Mouse (Mus musculus) intestine, embryonic 15.5 days (tissue): ENCODE results near the gene Srsf7. TPM values are rescaled to one million over a fixed set of nuclear protein-coding genes. Genes with fewer than 3 reads are reported as not detected.
"Not testable (repeated sequence)": the region's sequence is repeated elsewhere in the genome, so short reads cannot be mapped to it uniquely, and the experiment has no call there.

ENCODE experiments used
- ATAC-seq: fragments of 200-750 bp; cut with Nextera tagmentation; 2 replicates; pipeline ENCODE4 v1.8.0; 2017; ENCODE audit warnings: moderate TSS enrichment, moderate library complexity
- H3K27ac ChIP-seq: fragments of 300-500 bp; sonication (generic); 2 replicates; pipeline ENCODE4 v1.5.1; 2015; ENCODE audit warnings: mild to moderate bottlenecking, inconsistent platforms
- H3K27me3 ChIP-seq: fragments of 300-500 bp; sonication (generic); replicated peaks from 2 replicates; pipeline ENCODE4 v1.6.1; 2015; ENCODE audit warnings: inconsistent platforms
- H3K36me3 ChIP-seq: fragments of 300-500 bp; sonication (generic); 2 replicates; pipeline ENCODE4 v1.6.1; 2015; ENCODE audit warnings: inconsistent platforms
- H3K4me1 ChIP-seq: fragments of 300-500 bp; sonication (generic); replicated peaks from 2 replicates; pipeline ENCODE4 v1.6.1; 2015; ENCODE audit warnings: inconsistent platforms
- H3K4me2 ChIP-seq: fragments of 300-500 bp; sonication (generic); replicated peaks from 2 replicates; pipeline ENCODE4 v1.6.1; 2015; ENCODE audit warnings: mild to moderate bottlenecking, inconsistent platforms
- H3K4me3 ChIP-seq: fragments of 300-500 bp; sonication (generic); replicated peaks from 2 replicates; pipeline ENCODE4 v1.5.1; 2015; ENCODE audit warnings: inconsistent platforms
- H3K9ac ChIP-seq: fragments of 300-500 bp; sonication (generic); 2 replicates; pipeline ENCODE4 v1.6.1; 2015; ENCODE audit warnings: inconsistent platforms
- H3K9me3 ChIP-seq: fragments of 300-500 bp; sonication (generic); 2 replicates; pipeline ENCODE4 v1.6.1; 2016; ENCODE audit warnings: inconsistent platforms
- WGBS: fragments of 180-500 bp; shearing (Covaris S2); methylation state at CpG from one replicate; pipeline ENCODE4 v1.1.7; 2015; 5-methylcytosine and 5-hydroxymethylcytosine counted together
- polyA plus RNA-seq: library from polyadenylated mRNA; unstranded; fragments of >200 nt; fragmentation: Nextera tagmentation; extraction: Ambion mirVana; gene quantifications from 2 replicates; pipeline ENCODE4 v1.2.1, GENCODE M21; 2015

Srsf7 gene
- polyA plus RNA-seq, 1 experiment from 2014 or later = 569 TPM

- H3K4me2 ChIP-seq = no peak overlapping the region
- H3K9ac ChIP-seq = no peak overlapping the region
- peak; percentile 51 for ATAC-seq
- H3K9me3 ChIP-seq = no peaks in the 10 kb centered on the region
- H3K4me1 ChIP-seq = no peaks in the 10 kb centered on the region
- H3K27me3 ChIP-seq = no peaks in the 10 kb centered on the region
- H3K36me3 ChIP-seq = no peaks in the 10 kb centered on the region
- no peak overlapping the region for H3K27ac ChIP-seq
- no peak overlapping the region for H3K4me3 ChIP-seq
These were observed 26.6 kb downstream of the Srsf7 start for GRCm38 (mm10) chr17:80180468-80180867.

GRCm38 (mm10) chr17:80179959-80180358, 27.1 kb downstream of the Srsf7 start:
- Histone ChIP-seq H3K4me1 (no peaks in the 10 kb centered on the region), H3K27ac (no peak overlapping the region), H3K9me3 (no peaks in the 10 kb centered on the region), H3K9ac (no peak overlapping the region), H3K4me2 (no peak overlapping the region), H3K27me3 (no peaks in the 10 kb centered on the region), H3K4me3 (no peak overlapping the region), H3K36me3 (no peaks in the 10 kb centered on the region)
- ATAC-seq = peak; percentile 61
- WGBS = 1% methylated on average over 6 of the region's 6 CpGs

- not testable (repeated sequence) for H3K4me2 ChIP-seq, H3K27ac ChIP-seq, H3K9me3 ChIP-seq, H3K36me3 ChIP-seq, H3K27me3 ChIP-seq, ATAC-seq, H3K9ac ChIP-seq, H3K4me1 ChIP-seq, H3K4me3 ChIP-seq
- 97% methylated on average over 3 of the region's 3 CpGs for WGBS
These were observed 28.3 kb downstream of the Srsf7 start for GRCm38 (mm10) chr17:80178846-80179245.

GRCm38 (mm10) chr17:80175966-80176365, 31.1 kb downstream of the Srsf7 start:
- H3K9me3 ChIP-seq = no peaks in the 10 kb centered on the region
- H3K4me2 ChIP-seq = no peak overlapping the region
- H3K4me1 ChIP-seq = no peaks in the 10 kb centered on the region
- WGBS = 92% methylated on average over 3 of the region's 3 CpGs
- no peaks in the 10 kb centered on the region for H3K27me3 ChIP-seq
- H3K36me3 ChIP-seq = no peaks in the 10 kb centered on the region
- H3K4me3 ChIP-seq = no peak overlapping the region
- H3K9ac ChIP-seq = no peak overlapping the region
- no peak for ATAC-seq
- no peak overlapping the region for H3K27ac ChIP-seq

- Histone ChIP-seq H3K27ac (no peak overlapping the region), H3K9me3 (no peaks in the 10 kb centered on the region), H3K4me3 (no peak overlapping the region), H3K4me1 (no peaks in the 10 kb centered on the region), H3K9ac (no peak overlapping the region), H3K27me3 (no peaks in the 10 kb centered on the region), H3K4me2 (no peak overlapping the region), H3K36me3 (no peaks in the 10 kb centered on the region)
- 86% methylated on average over 4 of the region's 4 CpGs for WGBS
- no peak for ATAC-seq
These were observed 31.7 kb downstream of the Srsf7 start for GRCm38 (mm10) chr17:80175386-80175739.

- Histone ChIP-seq H3K4me3 (no peak overlapping the region), H3K4me1 (no peaks in the 10 kb centered on the region), H3K4me2 (no peak overlapping the region), H3K9me3 (no peaks in the 10 kb centered on the region), H3K36me3 (no peaks in the 10 kb centered on the region), H3K27me3 (no peaks in the 10 kb centered on the region), H3K27ac (no peak overlapping the region), H3K9ac (no peak overlapping the region)
- 73% methylated on average over 19 of the region's 19 CpGs for WGBS
- no peak for ATAC-seq
These were observed 32.3 kb downstream of the Srsf7 start for GRCm38 (mm10) chr17:80174699-80175385.

GRCm38 (mm10) chr17:80174146-80174545, 33.0 kb downstream of the Srsf7 start:
- no peaks in the 10 kb centered on the region for H3K36me3 ChIP-seq
- H3K4me3 ChIP-seq = no peak overlapping the region
- H3K27ac ChIP-seq = no peak overlapping the region
- H3K9ac ChIP-seq = no peak overlapping the region
- no peak for ATAC-seq
- no peak overlapping the region for H3K4me2 ChIP-seq
- H3K27me3 ChIP-seq = no peaks in the 10 kb centered on the region
- H3K4me1 ChIP-seq = no peaks in the 10 kb centered on the region
- WGBS = 79% methylated on average over 3 of the region's 3 CpGs
- H3K9me3 ChIP-seq = no peaks in the 10 kb centered on the region

GRCm38 (mm10) chr17:80173708-80174107, 33.4 kb downstream of the Srsf7 start:
- Histone ChIP-seq H3K4me1 (0 out of 2 replicates have a peak, but pooled peaks cover under 1% of the 10 kb centered on the region), H3K27ac (no peak overlapping the region), H3K36me3 (no peaks in the 10 kb centered on the region), H3K27me3 (no peaks in the 10 kb centered on the region), H3K9me3 (no peaks in the 10 kb centered on the region), H3K9ac (no peak overlapping the region), H3K4me3 (no peak overlapping the region), H3K4me2 (no peak overlapping the region)
- ATAC-seq = no peak
- WGBS = 90% methylated on average over 2 of the region's 2 CpGs

GRCm38 (mm10) chr17:80172761-80173160, 34.3 kb downstream of the Srsf7 start:
- Histone ChIP-seq H3K9ac (no peak overlapping the region), H3K36me3 (no peaks in the 10 kb centered on the region), H3K27ac (no peak overlapping the region), H3K9me3 (no peaks in the 10 kb centered on the region), H3K4me2 (no peak overlapping the region), H3K4me3 (no peak overlapping the region), H3K4me1 (peaks cover 6% of the 10 kb centered on the region; the same call in 1 of the 2 replicates), H3K27me3 (no peaks in the 10 kb centered on the region)
- WGBS = 87% methylated on average over 5 of the region's 5 CpGs
- ATAC-seq = no peak

- peaks cover 9% of the 10 kb centered on the region; the same call in 1 of the 2 replicates for H3K4me1 ChIP-seq
- H3K27ac ChIP-seq = no peak overlapping the region
- no peak for ATAC-seq
- H3K4me3 ChIP-seq = no peak overlapping the region
- no peaks in the 10 kb centered on the region for H3K27me3 ChIP-seq
- no peak overlapping the region for H3K9ac ChIP-seq
- H3K9me3 ChIP-seq = no peaks in the 10 kb centered on the region
- H3K4me2 ChIP-seq = no peak overlapping the region
- H3K36me3 ChIP-seq = no peaks in the 10 kb centered on the region
- 90% methylated on average over 4 of the region's 4 CpGs for WGBS
These were observed 35.2 kb downstream of the Srsf7 start for GRCm38 (mm10) chr17:80171948-80172347.

GRCm38 (mm10) chr17:80170951-80171350, 36.2 kb downstream of the Srsf7 start:
- no peaks in the 10 kb centered on the region for H3K36me3 ChIP-seq

GRCm38 (mm10) chr17:80169792-80170191, 37.3 kb downstream of the Srsf7 start:
- peaks cover 9% of the 10 kb centered on the region; the same call in 1 of the 2 replicates for H3K4me1 ChIP-seq
- no peaks in the 10 kb centered on the region for H3K36me3 ChIP-seq
- no peak overlapping the region for H3K4me2 ChIP-seq
- no peaks in the 10 kb centered on the region for H3K27me3 ChIP-seq
- no peak overlapping the region for H3K4me3 ChIP-seq
- H3K9me3 ChIP-seq = no peaks in the 10 kb centered on the region
- whole genome bisulfite sequencing = 94% methylated on average over 6 of the region's 6 CpGs
- ATAC-seq = no peak
- H3K27ac ChIP-seq = no peak overlapping the region
- H3K9ac ChIP-seq = no peak overlapping the region

More at GRCm38 (mm10) chr17:80170951-80171350, 36.2 kb downstream of the Srsf7 start:
- Histone ChIP-seq H3K4me2 (no peak overlapping the region), H3K27me3 (no peaks in the 10 kb centered on the region), H3K4me3 (no peak overlapping the region), H3K9me3 (no peaks in the 10 kb centered on the region), H3K27ac (no peak overlapping the region), H3K9ac (no peak overlapping the region), H3K4me1 (peaks cover 9% of the 10 kb centered on the region; the same call in 1 of the 2 replicates)
- no peak for ATAC-seq
- WGBS = 86% methylated on average over 7 of the region's 7 CpGs
